Mouse (Mus musculus) cerebellum, postnatal 4 days (tissue): ENCODE measurements around the gene Med29.
A peak's percentile ranks its signal among the peaks of the same experiment; 100 is the strongest.
"Not testable (repeated sequence)": the region's sequence is repeated elsewhere in the genome, so short reads cannot be mapped to it uniquely, and the experiment has no call there.

ENCODE experiments used
- DNase-seq, 2 experiments: peaks; one replicate each; pipeline ENCODE4 v3.0.0; 2022; ENCODE audit warnings: low spot score in 2 of 2, mixed read lengths in 1 of 2

The Med29 gene

GRCm38 (mm10) chr7:28398000-28398399 lies 5.5 kb upstream of the Med29 start:
- no peak for DNase-seq

DNA sequence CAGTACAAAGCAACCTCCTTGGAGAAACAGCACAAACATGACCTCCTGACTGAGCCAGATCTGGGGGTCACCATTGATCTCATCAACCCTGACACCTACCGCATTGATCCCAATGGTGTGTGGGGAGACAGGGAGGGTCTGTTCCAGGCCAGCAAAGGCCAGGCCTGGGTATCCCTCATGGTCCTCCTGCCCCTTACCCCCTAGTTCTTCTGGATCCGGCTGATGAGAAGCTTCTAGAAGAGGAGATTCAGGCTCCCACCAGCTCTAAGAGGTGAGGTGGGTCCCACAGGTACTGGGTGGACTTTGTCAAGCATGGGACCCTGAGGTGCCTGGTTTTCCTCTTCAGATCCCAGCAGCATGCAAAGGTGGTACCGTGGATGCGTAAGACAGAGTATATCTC lies 2.9 kb upstream of the Med29 start:
- DNase-seq, result no peak

- DNase-seq, result no peak
These were observed 904 bp upstream of the Med29 start for GRCm38 (mm10) chr7:28393272-28393951.

- DNase-seq, result no peak
These were observed 2.2 kb downstream of the Med29 start for GRCm38 (mm10) chr7:28390331-28390730.

- not testable (repeated sequence) for DNase-seq
These were observed 5.1 kb downstream of the Med29 start for GRCm38 (mm10) chr7:28387384-28387783.

DNA sequence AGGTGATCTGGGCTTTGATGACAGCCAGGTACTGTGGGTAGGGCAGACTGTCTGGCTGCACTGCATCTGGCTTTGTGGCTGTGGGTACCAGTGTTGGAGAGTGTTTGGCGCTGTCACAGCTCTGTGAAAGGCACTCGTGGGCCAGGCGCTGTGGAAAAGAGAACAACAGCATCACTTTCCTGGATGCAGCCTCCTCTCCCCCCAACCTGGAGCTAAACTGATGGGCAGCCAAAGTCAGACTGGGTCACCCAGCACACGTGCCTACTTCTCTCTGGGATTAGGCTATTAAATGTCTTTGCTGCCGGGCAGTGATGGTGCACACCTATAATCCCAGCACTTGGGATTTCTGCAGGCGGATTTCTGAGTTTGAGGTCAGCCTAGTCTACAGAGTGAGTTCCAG lies 5.6 kb downstream of the Med29 start:
- not testable (repeated sequence) for DNase-seq

DNA sequence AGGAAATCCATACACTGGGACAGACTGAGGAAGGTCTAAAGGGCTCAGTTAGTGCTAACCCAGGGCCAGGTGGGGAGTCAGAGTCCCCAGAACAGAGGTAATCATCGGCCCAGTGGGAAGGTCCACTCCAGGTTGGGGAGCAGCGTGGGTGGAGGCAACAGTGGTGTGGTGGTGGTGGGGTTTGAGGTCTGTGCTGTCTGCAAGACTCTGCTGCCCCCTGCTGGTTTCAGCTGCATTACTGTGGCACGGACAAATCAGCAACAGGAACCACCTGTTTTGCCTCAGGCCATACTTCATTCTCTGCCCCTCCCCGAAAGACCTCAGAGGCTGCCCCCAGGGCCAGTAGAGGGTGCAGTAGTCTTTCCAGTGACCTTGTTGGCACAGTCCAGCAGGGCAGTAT lies 6.0 kb downstream of the Med29 start:
- peak in 1 of 2 experiments; percentile 79 for DNase-seq

- DNase-seq, result no peak
These were observed 6.5 kb downstream of the Med29 start for GRCm38 (mm10) chr7:28386007-28386406.

DNA sequence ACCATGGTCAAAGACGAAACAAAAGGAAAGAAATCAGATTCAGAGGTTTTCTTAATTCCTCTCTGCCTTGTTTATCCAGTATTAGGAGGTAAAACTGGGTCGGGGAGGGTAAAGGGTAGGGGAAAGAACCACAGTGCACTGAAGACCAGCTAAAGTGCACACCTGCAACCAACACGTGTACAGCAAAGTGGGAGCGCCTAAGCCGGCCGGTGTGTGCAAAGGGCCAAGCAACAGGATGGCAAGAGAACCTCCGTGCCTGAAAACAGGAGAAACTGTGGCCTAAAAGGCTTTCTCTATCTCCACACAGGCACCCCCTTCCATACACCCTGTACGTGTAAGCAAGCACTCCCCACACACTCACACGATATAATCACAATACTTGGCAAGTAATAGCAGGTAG lies 7.3 kb downstream of the Med29 start:
- DNase-seq, result no peak

DNA sequence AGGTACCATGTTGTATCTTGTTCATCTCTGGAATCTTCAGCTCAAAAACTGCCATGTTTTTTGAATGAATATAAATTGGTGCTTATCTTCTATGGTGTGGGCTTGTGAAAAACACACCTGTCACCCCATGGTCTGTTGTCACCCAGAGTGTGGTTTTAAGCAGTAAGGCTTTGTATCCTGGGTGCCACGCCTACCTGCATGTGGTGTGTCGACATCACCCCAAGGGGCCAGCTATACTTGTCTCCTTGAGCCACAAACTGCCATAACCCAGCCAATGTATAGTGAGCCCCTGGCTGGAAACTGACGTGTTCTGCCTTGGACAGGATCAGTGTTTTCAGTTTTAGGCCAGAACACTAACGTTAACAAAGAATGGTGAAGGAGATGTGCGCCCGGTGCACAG lies 8.3 kb downstream of the Med29 start:
- DNase-seq, result no peak

DNA sequence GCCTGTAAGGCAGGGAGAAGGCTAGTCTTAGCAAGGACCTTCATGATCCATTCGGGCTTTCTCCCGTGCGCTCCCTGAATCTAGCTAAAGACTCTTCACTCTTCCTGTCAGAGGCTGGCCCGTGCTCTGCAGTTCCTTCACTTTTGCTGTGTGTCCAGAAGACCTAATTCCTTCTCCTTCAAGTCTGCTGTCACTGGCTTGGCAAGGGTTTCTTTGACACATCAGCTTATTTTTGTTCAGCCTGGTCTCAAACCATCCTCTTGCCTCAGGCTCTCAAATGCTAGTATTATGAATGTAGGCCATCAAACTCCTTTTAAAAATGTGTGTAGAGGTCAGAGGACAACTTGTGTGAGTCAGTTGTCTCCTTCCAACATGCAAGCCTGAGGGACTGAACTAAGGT lies 8.9 kb downstream of the Med29 start:
- DNase-seq, result no peak

GRCm38 (mm10) chr7:28382981-28383396 lies 9.5 kb downstream of the Med29 start:
- DNase-seq, result no peak

DNA sequence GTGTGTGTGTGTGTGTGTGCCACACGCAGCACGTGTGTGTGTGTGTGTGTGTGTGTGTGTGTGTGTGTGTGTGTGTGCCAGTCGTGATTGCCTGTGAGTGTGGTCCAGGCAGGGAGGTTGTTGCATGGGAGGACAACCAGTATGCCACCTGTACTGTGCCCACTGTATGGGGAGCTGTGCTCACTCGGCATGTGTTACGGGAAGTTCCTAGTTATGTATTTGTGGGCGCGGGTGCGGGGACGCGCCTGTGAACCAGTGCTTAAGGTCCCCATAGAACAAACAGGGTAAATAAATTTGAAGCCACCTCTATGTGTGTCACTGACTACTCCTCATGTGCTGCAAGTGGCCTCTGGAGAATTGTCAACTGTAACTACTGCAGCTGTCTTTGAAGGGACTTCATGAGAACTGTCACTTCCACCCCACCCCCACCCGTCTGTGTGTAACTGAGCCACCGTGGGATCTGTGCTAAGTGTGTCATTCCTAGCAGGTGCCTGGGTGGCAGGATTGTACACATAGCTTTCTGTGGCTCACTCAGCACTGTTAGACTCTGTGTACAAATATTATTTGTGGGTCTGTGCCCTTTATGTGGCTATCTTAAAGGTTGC lies 10.1 kb downstream of the Med29 start:
- DNase-seq, result no peak

DNA sequence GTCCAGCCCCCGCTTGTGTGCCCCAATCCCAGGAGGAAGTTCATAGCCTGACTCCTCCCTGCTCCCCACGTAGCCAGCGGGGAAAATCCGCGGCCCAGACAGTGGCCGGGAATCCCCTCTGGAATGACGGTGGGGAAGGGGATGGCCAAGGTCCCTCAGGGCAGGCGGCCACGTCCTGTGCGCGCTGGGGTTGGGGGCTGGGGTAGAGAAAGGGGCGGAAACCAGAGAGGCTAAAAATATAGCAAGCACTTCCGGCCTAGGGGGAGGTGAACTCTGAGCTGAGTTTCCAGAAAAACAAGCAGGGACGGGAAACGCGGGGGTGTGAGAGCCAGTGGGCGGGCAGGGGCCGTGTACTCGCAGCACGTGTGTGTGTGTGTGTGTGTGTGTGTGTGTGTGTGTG lies 10.6 kb downstream of the Med29 start:
- DNase-seq, result no peak

- DNase-seq, result no peak
These were observed 11.3 kb downstream of the Med29 start for GRCm38 (mm10) chr7:28381017-28381790.

DNA sequence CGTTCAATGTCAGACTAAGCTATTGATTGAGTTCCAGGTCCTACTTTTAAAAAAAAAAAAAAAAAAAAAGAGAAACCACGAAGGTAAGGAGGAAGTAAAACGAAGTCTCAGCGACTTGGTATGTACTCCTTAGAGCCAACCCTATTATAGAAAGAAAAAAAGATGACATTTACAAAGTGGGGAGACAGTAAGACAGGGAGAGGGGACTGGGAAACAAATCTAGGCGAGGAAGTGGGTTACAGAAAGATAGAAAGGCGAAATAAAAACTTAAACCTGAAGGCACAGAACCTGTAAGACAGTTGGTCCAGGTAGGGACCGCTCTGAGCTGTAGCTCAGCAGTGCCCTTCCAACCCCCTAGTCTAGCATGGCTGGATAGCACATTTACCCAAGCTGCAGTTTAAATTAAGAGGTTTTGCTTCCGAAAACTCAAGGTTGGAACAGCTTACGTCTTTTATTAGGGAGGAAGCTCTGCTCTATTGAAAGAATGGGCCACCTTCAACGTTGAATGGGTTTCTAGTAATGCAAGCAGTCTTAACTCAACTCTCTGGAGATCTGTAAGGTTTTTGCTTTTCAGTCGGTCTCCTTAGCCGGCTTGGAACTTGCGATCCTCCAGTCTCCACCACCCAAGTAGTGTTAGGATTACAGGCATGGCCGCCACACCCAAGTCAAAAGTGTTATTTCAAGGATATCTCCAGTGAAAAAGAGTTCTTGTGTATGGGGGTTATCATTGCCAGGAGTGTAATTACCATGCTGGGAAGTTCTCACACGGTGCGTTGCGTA lies 12.1 kb downstream of the Med29 start, which contains the start of gene Zfp36:
Gene Zfp36, minus strand, starts transcription at position 17 of the 780 bp plus-strand sequence.
- no peak for DNase-seq

- DNase-seq, result peak; percentile 59 to 68
These were observed 13.5 kb downstream of the Med29 start for GRCm38 (mm10) chr7:28378769-28379651.

GRCm38 (mm10) chr7:28378066-28378690 lies 14.3 kb downstream of the Med29 start:
- DNase-seq, result no peak

GRCm38 (mm10) chr7:28377190-28378065 lies 15.1 kb downstream of the Med29 start:
- no peak for DNase-seq
